Mouse (Mus musculus) liver, adult 2 months (tissue): ENCODE measurements around the gene Foxd2.

Experiments used
- CTCF ChIP-seq: fragments of 200-500 bp; IDR thresholded peaks from 2 replicates; pipeline ENCODE4 v1.5.1; 2011; ENCODE audit warnings: low read depth, low read length, control low read depth
- POLR2A ChIP-seq: fragments of 200-500 bp; IDR thresholded peaks from 2 replicates; pipeline ENCODE4 v1.6.1; 2011; ENCODE audit warnings: low read length, control low read depth; ENCODE audit not compliant: insufficient read depth; ENCODE audit errors: extremely low read depth

DNA sequence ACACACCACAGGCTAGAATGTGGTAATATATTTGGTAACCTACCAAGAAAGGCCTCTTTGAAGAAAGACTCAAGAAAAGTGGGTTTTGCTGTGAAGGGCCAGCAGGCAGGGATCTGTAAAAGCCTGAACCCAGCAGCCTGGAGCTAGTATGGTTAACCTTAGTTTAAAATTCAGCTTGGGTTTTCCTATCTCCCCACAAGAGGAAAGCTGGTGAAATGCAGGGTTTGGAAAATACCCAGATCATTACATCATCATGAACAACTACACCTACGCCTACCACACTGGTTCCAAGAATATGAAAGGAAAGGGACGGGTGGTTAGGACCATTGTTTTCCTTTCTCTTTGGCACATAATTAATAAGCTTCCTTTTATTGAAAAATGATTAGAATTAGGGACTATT, 49.6 kb upstream of the Foxd2 start:
- no peak for TF ChIP-seq CTCF
- TF ChIP-seq POLR2A, result no peak
